Mouse (Mus musculus) liver, embryonic 15.5 days (tissue): Measurements from ENCODE around the gene Med13l. TPM values are rescaled to one million over a fixed set of nuclear protein-coding genes. Genes with fewer than 3 reads are reported as not detected.

Experiments
- ATAC-seq: fragments of 200-750 bp; cut with Nextera tagmentation; 2 replicates; pipeline ENCODE4 v1.8.0; 2017; ENCODE audit warnings: moderate number of reproducible peaks, mild to moderate bottlenecking, moderate library complexity; ENCODE audit not compliant: insufficient read depth
- H3K27ac ChIP-seq: fragments of 300-500 bp; sonication (generic); replicated peaks from 2 replicates; pipeline ENCODE4 v1.5.1; 2015; ENCODE audit warnings: mild to moderate bottlenecking, inconsistent platforms
- H3K27me3 ChIP-seq: fragments of 300-500 bp; sonication (generic); 2 replicates; pipeline ENCODE4 v1.6.1; 2015; ENCODE audit warnings: mild to moderate bottlenecking, inconsistent platforms
- H3K36me3 ChIP-seq: fragments of 300-500 bp; sonication (generic); replicated peaks from 2 replicates; pipeline ENCODE4 v1.6.1; 2015; ENCODE audit warnings: moderate library complexity, mild to moderate bottlenecking, inconsistent platforms
- H3K4me1 ChIP-seq: fragments of 300-500 bp; sonication (generic); replicated peaks from 2 replicates; pipeline ENCODE4 v1.6.1; 2015; ENCODE audit warnings: inconsistent platforms
- H3K4me2 ChIP-seq: fragments of 300-500 bp; sonication (generic); 2 replicates; pipeline ENCODE4 v1.6.1; 2015; ENCODE audit warnings: moderate library complexity, mild to moderate bottlenecking, inconsistent platforms
- H3K4me3 ChIP-seq: fragments of 300-500 bp; sonication (generic); replicated peaks from 2 replicates; pipeline ENCODE4 v1.5.1; 2015; ENCODE audit warnings: mild to moderate bottlenecking, inconsistent platforms
- H3K9ac ChIP-seq: fragments of 300-500 bp; sonication (generic); 2 replicates; pipeline ENCODE4 v1.6.1; 2015; ENCODE audit warnings: moderate library complexity, mild to moderate bottlenecking, inconsistent platforms
- H3K9me3 ChIP-seq: fragments of 300-500 bp; sonication (generic); replicated peaks from 2 replicates; pipeline ENCODE4 v1.6.1; 2016; ENCODE audit warnings: inconsistent platforms
- WGBS: fragments of 180-500 bp; shearing (Covaris S2); methylation state at CpG from one replicate; pipeline ENCODE4 v1.1.7; 2015; ENCODE audit warnings: mixed read lengths; ENCODE audit not compliant: insufficient replicate concordance; 5-methylcytosine and 5-hydroxymethylcytosine counted together
- polyA plus RNA-seq: library from polyadenylated mRNA; unstranded; fragments of >200 nt; fragmentation: Nextera tagmentation; extraction: Ambion mirVana; gene quantifications from 2 replicates; pipeline ENCODE4 v1.2.1, GENCODE M21; 2015

Gene Med13l
- polyA plus RNA-seq, 1 experiment from 2014 or later: 11.0 TPM

GRCm38 (mm10) chr5:118525634-118526033 lies 34.8 kb upstream of the Med13l start:
- no peak overlapping the region for H3K4me3 ChIP-seq
- H3K9ac ChIP-seq: no peak overlapping the region
- H3K27me3 ChIP-seq: peaks cover 95% of the 10 kb centered on the region
- H3K9me3 ChIP-seq: no peaks in the 10 kb centered on the region
- H3K4me2 ChIP-seq: no peak overlapping the region
- ATAC-seq: no peak
- no peak overlapping the region for H3K27ac ChIP-seq
- H3K36me3 ChIP-seq: no peaks in the 10 kb centered on the region
- WGBS: 63% methylated on average over 6 of the region's 6 CpGs
- no peaks in the 10 kb centered on the region for H3K4me1 ChIP-seq

GRCm38 (mm10) chr5:118526504-118526903 lies 34.0 kb upstream of the Med13l start:
- Histone ChIP-seq H3K27ac (no peak overlapping the region), H3K4me2 (no peak overlapping the region), H3K9ac (no peak overlapping the region), H3K9me3 (no peaks in the 10 kb centered on the region), H3K4me1 (no peaks in the 10 kb centered on the region), H3K27me3 (peaks cover 95% of the 10 kb centered on the region), H3K36me3 (no peaks in the 10 kb centered on the region), H3K4me3 (no peak overlapping the region)
- no peak for ATAC-seq
- 75% methylated on average over 13 of the region's 13 CpGs for WGBS

- WGBS: 62% methylated on average over 7 of the region's 7 CpGs
- no peak overlapping the region for H3K9ac ChIP-seq
- no peak overlapping the region for H3K4me3 ChIP-seq
- no peak for ATAC-seq
- H3K27me3 ChIP-seq: peaks cover 96% of the 10 kb centered on the region
- no peak overlapping the region for H3K4me2 ChIP-seq
- H3K9me3 ChIP-seq: no peaks in the 10 kb centered on the region
- no peaks in the 10 kb centered on the region for H3K36me3 ChIP-seq
- no peaks in the 10 kb centered on the region for H3K4me1 ChIP-seq
- H3K27ac ChIP-seq: no peak overlapping the region
These were observed 31.2 kb upstream of the Med13l start for GRCm38 (mm10) chr5:118529241-118529640.

GRCm38 (mm10) chr5:118532125-118532524 lies 28.4 kb upstream of the Med13l start:
- H3K4me3 ChIP-seq: no peak overlapping the region
- H3K4me1 ChIP-seq: no peaks in the 10 kb centered on the region
- no peak overlapping the region for H3K27ac ChIP-seq
- H3K9me3 ChIP-seq: no peaks in the 10 kb centered on the region
- H3K36me3 ChIP-seq: no peaks in the 10 kb centered on the region
- ATAC-seq: no peak
- 35% methylated on average over 13 of the region's 13 CpGs for WGBS
- H3K9ac ChIP-seq: no peak overlapping the region
- H3K27me3 ChIP-seq: peaks cover 97% of the 10 kb centered on the region
- no peak overlapping the region for H3K4me2 ChIP-seq

GRCm38 (mm10) chr5:118532659-118533058 lies 27.8 kb upstream of the Med13l start:
- H3K36me3 ChIP-seq: no peaks in the 10 kb centered on the region
- no peak overlapping the region for H3K4me3 ChIP-seq
- ATAC-seq: no peak
- 52% methylated on average over 15 of the region's 15 CpGs for WGBS
- H3K9ac ChIP-seq: no peak overlapping the region
- H3K27ac ChIP-seq: no peak overlapping the region
- no peak overlapping the region for H3K4me2 ChIP-seq
- no peaks in the 10 kb centered on the region for H3K9me3 ChIP-seq
- no peaks in the 10 kb centered on the region for H3K4me1 ChIP-seq
- peaks cover 97% of the 10 kb centered on the region for H3K27me3 ChIP-seq

- no peaks in the 10 kb centered on the region for H3K9me3 ChIP-seq
- 72% methylated on average over 9 of the region's 9 CpGs for WGBS
- H3K36me3 ChIP-seq: no peaks in the 10 kb centered on the region
- H3K4me1 ChIP-seq: no peaks in the 10 kb centered on the region
- no peak overlapping the region for H3K4me3 ChIP-seq
- H3K4me2 ChIP-seq: no peak overlapping the region
- H3K9ac ChIP-seq: no peak overlapping the region
- no peak for ATAC-seq
- peaks cover 88% of the 10 kb centered on the region for H3K27me3 ChIP-seq
- no peak overlapping the region for H3K27ac ChIP-seq
These were observed 26.0 kb upstream of the Med13l start for GRCm38 (mm10) chr5:118534407-118534921.

GRCm38 (mm10) chr5:118535130-118535529 lies 25.3 kb upstream of the Med13l start:
- H3K4me3 ChIP-seq: no peak overlapping the region
- peaks cover 85% of the 10 kb centered on the region for H3K27me3 ChIP-seq
- no peaks in the 10 kb centered on the region for H3K9me3 ChIP-seq
- no peak overlapping the region for H3K9ac ChIP-seq
- WGBS: 46% methylated on average over 8 of the region's 8 CpGs
- ATAC-seq: no peak
- H3K4me2 ChIP-seq: no peak overlapping the region
- no peaks in the 10 kb centered on the region for H3K4me1 ChIP-seq
- no peak overlapping the region for H3K27ac ChIP-seq
- no peaks in the 10 kb centered on the region for H3K36me3 ChIP-seq

- no peaks in the 10 kb centered on the region for H3K4me1 ChIP-seq
- peaks cover 70% of the 10 kb centered on the region for H3K27me3 ChIP-seq
- 61% methylated on average over 5 of the region's 5 CpGs for WGBS
- no peak overlapping the region for H3K4me2 ChIP-seq
- H3K27ac ChIP-seq: no peak overlapping the region
- no peaks in the 10 kb centered on the region for H3K36me3 ChIP-seq
- no peak for ATAC-seq
- H3K9ac ChIP-seq: no peak overlapping the region
- no peak overlapping the region for H3K4me3 ChIP-seq
- no peaks in the 10 kb centered on the region for H3K9me3 ChIP-seq
These were observed 22.0 kb upstream of the Med13l start for GRCm38 (mm10) chr5:118538487-118538886.

- ATAC-seq: no peak
- WGBS: 54% methylated on average over 2 of the region's 2 CpGs
- H3K4me1 ChIP-seq: no peaks in the 10 kb centered on the region
- no peaks in the 10 kb centered on the region for H3K36me3 ChIP-seq
- no peaks in the 10 kb centered on the region for H3K9me3 ChIP-seq
- no peak overlapping the region for H3K4me2 ChIP-seq
- H3K27ac ChIP-seq: no peak overlapping the region
- H3K4me3 ChIP-seq: no peak overlapping the region
- peaks cover 56% of the 10 kb centered on the region for H3K27me3 ChIP-seq
- no peak overlapping the region for H3K9ac ChIP-seq
These were observed 16.7 kb upstream of the Med13l start for GRCm38 (mm10) chr5:118543816-118544215.

GRCm38 (mm10) chr5:118550493-118550892 lies 10.0 kb upstream of the Med13l start:
- Histone ChIP-seq H3K36me3 (no peaks in the 10 kb centered on the region), H3K27me3 (peaks cover 26% of the 10 kb centered on the region), H3K9ac (no peak overlapping the region), H3K4me2 (no peak overlapping the region), H3K27ac (no peak overlapping the region), H3K4me1 (no peaks in the 10 kb centered on the region), H3K9me3 (no peaks in the 10 kb centered on the region), H3K4me3 (no peak overlapping the region)
- 45% methylated on average over 5 of the region's 5 CpGs for WGBS
- no peak for ATAC-seq

GRCm38 (mm10) chr5:118553290-118553689 lies 7.2 kb upstream of the Med13l start:
- no peaks in the 10 kb centered on the region for H3K9me3 ChIP-seq
- H3K4me2 ChIP-seq: no peak overlapping the region
- no peak overlapping the region for H3K9ac ChIP-seq
- H3K4me1 ChIP-seq: peaks cover 14% of the 10 kb centered on the region
- H3K36me3 ChIP-seq: no peaks in the 10 kb centered on the region
- H3K27ac ChIP-seq: no peak overlapping the region
- no peak overlapping the region for H3K4me3 ChIP-seq
- no peak for ATAC-seq
- peaks cover 31% of the 10 kb centered on the region for H3K27me3 ChIP-seq

GRCm38 (mm10) chr5:118555305-118555704 lies 5.2 kb upstream of the Med13l start:
- H3K27ac ChIP-seq: no peak overlapping the region
- H3K9me3 ChIP-seq: no peaks in the 10 kb centered on the region
- ATAC-seq: no peak
- WGBS: 92% methylated on average over 4 of the region's 4 CpGs
- peaks cover 26% of the 10 kb centered on the region for H3K4me1 ChIP-seq
- H3K4me2 ChIP-seq: no peak overlapping the region
- H3K4me3 ChIP-seq: no peak overlapping the region
- H3K9ac ChIP-seq: no peak overlapping the region
- no peaks in the 10 kb centered on the region for H3K36me3 ChIP-seq
- peaks cover 31% of the 10 kb centered on the region for H3K27me3 ChIP-seq
